Mouse (Mus musculus) limb, embryonic 11.5 days (tissue): Measurements from ENCODE around the gene Ccr2. TPM values are rescaled to one million over a fixed set of nuclear protein-coding genes. Genes with fewer than 3 reads are reported as not detected.
A peak's percentile ranks its signal among the peaks of the same experiment; 100 is the strongest.
"Not testable (repeated sequence)": the region's sequence is repeated elsewhere in the genome, so short reads cannot be mapped to it uniquely, and the experiment has no call there.

ENCODE experiments used
- ATAC-seq: fragments of 200-750 bp; cut with Nextera tagmentation; 2 replicates; pipeline ENCODE4 v1.8.0; 2017; ENCODE audit warnings: low read depth; ENCODE audit not compliant: insufficient number of reproducible peaks, low FRiP score, low TSS enrichment
- DNase-seq: peaks from one replicate; pipeline ENCODE4 v3.0.0-alpha.2; 2015; ENCODE audit warnings: low spot score
- H3K27ac ChIP-seq: fragments of 300-500 bp; sonication (generic); replicated peaks from 2 replicates; pipeline ENCODE4 v1.5.1; 2014; ENCODE audit warnings: low read depth, mild to moderate bottlenecking, low read length
- H3K27me3 ChIP-seq: fragments of 300-500 bp; sonication (generic); 2 replicates; pipeline ENCODE4 v1.6.1; 2014; ENCODE audit warnings: mild to moderate bottlenecking, low read length, mixed read lengths; ENCODE audit not compliant: control insufficient read depth, insufficient read depth
- H3K36me3 ChIP-seq: fragments of 300-500 bp; sonication (generic); 2 replicates; pipeline ENCODE4 v1.6.1; 2014; ENCODE audit warnings: mild to moderate bottlenecking, low read length, moderate library complexity, mixed read lengths; ENCODE audit not compliant: control insufficient read depth, insufficient read depth
- H3K4me1 ChIP-seq: fragments of 300-500 bp; sonication (generic); 2 replicates; pipeline ENCODE4 v1.6.1; 2014; ENCODE audit warnings: low read length, mixed read lengths; ENCODE audit not compliant: control insufficient read depth, insufficient read depth
- H3K4me2 ChIP-seq: fragments of 300-500 bp; sonication (generic); 2 replicates; pipeline ENCODE4 v1.6.1; 2014; ENCODE audit warnings: low read depth, mild to moderate bottlenecking, moderate library complexity; ENCODE audit not compliant: severe bottlenecking
- H3K4me3 ChIP-seq: fragments of 300-500 bp; sonication (generic); 2 replicates; pipeline ENCODE4 v1.5.1; 2014; ENCODE audit warnings: low read depth, low read length
- H3K9ac ChIP-seq: fragments of 300-500 bp; sonication (generic); 2 replicates; pipeline ENCODE4 v1.6.1; 2014; ENCODE audit warnings: mild to moderate bottlenecking, low read length
- H3K9me3 ChIP-seq: fragments of 300-500 bp; sonication (generic); 2 replicates; pipeline ENCODE4 v1.6.1; 2016; ENCODE audit warnings: low read length; ENCODE audit not compliant: control insufficient read depth
- WGBS: fragments of 180-500 bp; shearing (Covaris S2); extraction: QIAGEN DNeasy Blood & Tissue Kit; methylation state at CpG from one replicate; pipeline ENCODE4 v1.1.7; 2014; 5-methylcytosine and 5-hydroxymethylcytosine counted together
- polyA plus RNA-seq: library from polyadenylated mRNA; unstranded; fragments of >200 nt; fragmentation: Nextera tagmentation; extraction: Ambion mirVana; gene quantifications from 2 replicates; pipeline ENCODE4 v1.2.1, GENCODE M21; 2014

Ccr2 gene
- polyA plus RNA-seq, 1 experiment from 2014 or later, result 0.24 TPM

DNA sequence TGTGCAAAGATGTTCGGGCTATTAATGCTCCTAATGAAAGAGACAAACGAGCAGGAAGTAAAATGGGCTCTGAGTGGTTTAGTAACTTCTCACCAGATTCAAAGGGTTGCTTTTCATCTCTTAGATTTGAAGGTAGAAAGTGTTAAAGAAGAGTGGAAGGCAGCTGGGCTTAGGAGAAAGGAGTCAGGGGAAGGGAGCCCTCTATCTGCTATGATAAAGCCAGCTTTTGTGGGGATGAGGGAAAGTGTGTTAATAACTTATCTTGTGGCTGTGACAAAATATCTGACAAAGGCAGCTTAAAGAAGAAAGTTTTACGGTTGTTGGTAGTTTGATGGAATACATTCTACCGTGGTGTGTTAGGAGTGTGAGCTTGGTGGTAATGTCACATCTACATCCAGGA is 25.7 kb downstream of the Ccr2 start:
- 60% methylated on average over 4 of the region's 4 CpGs for WGBS
- ATAC-seq (no peak), DNase-seq (no peak)
- no peak overlapping the region for H3K27ac ChIP-seq
- H3K36me3 ChIP-seq, result no peaks in the 10 kb centered on the region
- no peak overlapping the region for H3K9ac ChIP-seq
- no peak overlapping the region for H3K4me2 ChIP-seq
- no peaks in the 10 kb centered on the region for H3K9me3 ChIP-seq
- no peaks in the 10 kb centered on the region for H3K4me1 ChIP-seq
- no peak overlapping the region for H3K4me3 ChIP-seq
- H3K27me3 ChIP-seq, result no peaks in the 10 kb centered on the region

DNA sequence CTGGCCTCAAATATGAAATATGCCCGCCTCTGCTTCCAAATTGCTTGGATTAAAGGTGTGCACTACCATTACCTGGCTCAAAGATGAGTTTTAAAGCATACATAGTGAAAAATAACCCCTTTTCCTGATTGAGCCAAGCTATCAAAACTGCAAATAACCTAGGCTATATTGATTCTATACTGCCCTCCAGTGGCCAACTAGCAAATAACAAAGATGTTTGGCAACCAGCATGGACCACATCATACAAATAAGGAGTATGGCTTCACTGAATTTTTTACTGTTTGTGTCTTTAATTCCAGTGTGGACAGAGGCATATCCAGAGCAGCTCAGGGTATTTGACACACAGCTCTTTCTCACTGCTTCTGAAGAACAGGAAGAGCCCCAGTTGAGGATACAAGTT is 26.6 kb downstream of the Ccr2 start:
- Histone ChIP-seq H3K9ac (no peak overlapping the region), H3K36me3 (no peaks in the 10 kb centered on the region), H3K27ac (no peak overlapping the region), H3K4me1 (no peaks in the 10 kb centered on the region), H3K4me2 (no peak overlapping the region), H3K9me3 (no peaks in the 10 kb centered on the region), H3K27me3 (no peaks in the 10 kb centered on the region), H3K4me3 (no peak overlapping the region)
- DNase-seq (peak; percentile 32), ATAC-seq (no peak)
- WGBS, result 3% methylated on average over 1 of the region's 1 CpGs

GRCm38 (mm10) chr9:124132899-124133298 is 31.1 kb downstream of the Ccr2 start:
- H3K4me3 ChIP-seq, H3K36me3 ChIP-seq, H3K9ac ChIP-seq, H3K4me1 ChIP-seq, H3K27me3 ChIP-seq, ATAC-seq, DNase-seq, H3K4me2 ChIP-seq, H3K27ac ChIP-seq, H3K9me3 ChIP-seq: not testable (repeated sequence)
- WGBS, result 87% methylated on average over 2 of the region's 2 CpGs

GRCm38 (mm10) chr9:124134919-124135318 is 33.2 kb downstream of the Ccr2 start:
- not testable (repeated sequence) for H3K9ac ChIP-seq, H3K27me3 ChIP-seq, H3K36me3 ChIP-seq, H3K9me3 ChIP-seq, H3K4me1 ChIP-seq, ATAC-seq, H3K27ac ChIP-seq, DNase-seq, H3K4me3 ChIP-seq, H3K4me2 ChIP-seq
- 91% methylated on average over 1 of the region's 1 CpGs for WGBS

- Histone ChIP-seq H3K4me1 (no peaks in the 10 kb centered on the region), H3K27me3 (no peaks in the 10 kb centered on the region), H3K9ac (no peak overlapping the region), H3K4me2 (no peak overlapping the region), H3K27ac (no peak overlapping the region), H3K4me3 (no peak overlapping the region), H3K9me3 (no peaks in the 10 kb centered on the region), H3K36me3 (no peaks in the 10 kb centered on the region)
- ATAC-seq (no peak), DNase-seq (no peak)
- WGBS, result 79% methylated on average over 11 of the region's 11 CpGs
Measured at GRCm38 (mm10) chr9:124137619-124138018, 35.9 kb downstream of the Ccr2 start.

DNA sequence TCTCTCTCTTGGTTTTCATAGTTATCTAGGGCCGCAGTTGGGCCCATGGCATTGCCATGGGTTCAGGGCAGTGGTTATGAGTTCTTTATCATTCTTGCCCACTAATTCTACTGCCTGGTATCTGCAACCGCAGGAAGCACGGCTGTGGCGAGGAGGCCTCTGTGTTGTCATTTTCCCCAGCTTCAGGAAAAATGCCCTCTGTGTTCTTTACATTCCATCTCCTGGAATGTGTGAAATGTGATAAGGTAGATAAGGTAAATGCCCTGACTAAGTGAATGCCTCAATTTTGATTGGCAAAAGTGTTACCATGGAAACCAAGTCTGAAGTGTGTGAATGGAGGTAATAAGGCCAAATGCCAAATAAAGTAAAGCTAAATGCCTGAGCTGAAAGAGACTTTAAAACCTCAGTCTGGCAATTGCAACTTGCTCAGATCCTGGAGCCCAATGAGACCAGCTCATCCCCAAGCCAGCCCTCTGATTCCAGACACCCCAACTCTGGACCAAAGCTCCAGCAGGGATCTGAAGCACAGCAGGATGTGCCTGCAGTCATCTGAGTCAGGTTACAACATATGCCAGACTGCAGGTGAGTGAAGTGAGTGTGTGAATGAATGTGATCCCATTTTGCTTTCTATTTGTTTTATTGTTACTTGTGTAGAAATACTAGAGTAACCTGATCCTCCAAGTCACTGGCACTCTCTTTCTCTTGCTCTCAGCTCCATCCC is 36.5 kb downstream of the Ccr2 start:
- no peak overlapping the region for H3K9ac ChIP-seq
- no peak overlapping the region for H3K4me2 ChIP-seq
- no peaks in the 10 kb centered on the region for H3K27me3 ChIP-seq
- no peak overlapping the region for H3K27ac ChIP-seq
- H3K36me3 ChIP-seq, result no peaks in the 10 kb centered on the region
- ATAC-seq (no peak), DNase-seq (no peak)
- no peak overlapping the region for H3K4me3 ChIP-seq
- H3K9me3 ChIP-seq, result no peaks in the 10 kb centered on the region
- WGBS, result 80% methylated on average over 4 of the region's 4 CpGs
- H3K4me1 ChIP-seq, result no peaks in the 10 kb centered on the region

DNA sequence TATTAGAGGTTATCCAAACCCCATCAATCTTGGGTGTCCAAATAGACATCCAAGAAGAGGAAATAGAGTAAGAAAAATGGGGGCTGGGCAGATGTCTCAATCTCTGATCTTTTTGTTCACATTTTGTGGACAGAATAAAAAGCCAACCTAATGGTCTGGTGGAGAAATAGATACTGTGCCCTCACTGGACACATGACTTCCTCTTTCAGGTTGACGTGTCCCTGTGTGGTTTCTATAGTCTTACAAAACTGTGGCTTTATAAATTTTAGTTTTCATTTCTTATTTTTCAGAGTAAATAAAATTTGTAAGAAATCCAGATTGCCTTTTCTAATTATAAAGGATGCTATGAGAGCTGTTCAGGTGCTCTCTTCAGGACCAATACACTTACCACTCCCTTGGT is 41.9 kb downstream of the Ccr2 start:
- ATAC-seq (no peak), DNase-seq (no peak)
- no peak overlapping the region for H3K9ac ChIP-seq
- no peak overlapping the region for H3K27ac ChIP-seq
- no peaks in the 10 kb centered on the region for H3K36me3 ChIP-seq
- no peaks in the 10 kb centered on the region for H3K9me3 ChIP-seq
- no peak overlapping the region for H3K4me2 ChIP-seq
- H3K4me1 ChIP-seq, result no peaks in the 10 kb centered on the region
- no peak overlapping the region for H3K4me3 ChIP-seq
- no peaks in the 10 kb centered on the region for H3K27me3 ChIP-seq
- 96% methylated on average over 1 of the region's 1 CpGs for WGBS

DNA sequence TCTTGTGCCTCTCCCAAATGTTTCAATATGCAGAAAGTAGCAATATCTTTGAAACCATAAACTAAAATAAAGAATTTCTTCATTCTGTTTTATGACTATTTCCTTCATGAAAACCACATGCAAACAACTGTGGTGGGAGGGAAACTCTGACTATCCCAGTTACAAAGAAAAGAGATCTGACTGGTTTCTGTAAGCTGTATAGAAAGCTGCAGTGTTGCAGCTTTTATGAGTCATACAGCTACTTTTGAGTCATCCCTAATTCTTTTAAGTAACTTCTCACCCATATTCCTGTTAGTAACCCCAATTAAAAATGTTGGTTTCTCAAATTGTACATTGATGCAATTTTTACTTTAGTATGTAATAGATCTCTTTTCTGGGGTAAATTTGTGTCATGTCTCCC is 44.6 kb downstream of the Ccr2 start:
- no peaks in the 10 kb centered on the region for H3K9me3 ChIP-seq
- no peaks in the 10 kb centered on the region for H3K4me1 ChIP-seq
- no peak overlapping the region for H3K27ac ChIP-seq
- no peak overlapping the region for H3K9ac ChIP-seq
- ATAC-seq, result no peak
- no peak overlapping the region for H3K4me3 ChIP-seq
- no peak overlapping the region for H3K4me2 ChIP-seq
- no peak for DNase-seq
- no peaks in the 10 kb centered on the region for H3K27me3 ChIP-seq
- H3K36me3 ChIP-seq, result no peaks in the 10 kb centered on the region
